Mouse (Mus musculus): Measurements from ENCODE around the gene Col11a2. TPM values are rescaled to one million over a fixed set of nuclear protein-coding genes. Genes with fewer than 3 reads are reported as not detected.

Gene Col11a2
- polyA plus RNA-seq (2017; shearing (Covaris generic)): 3.0 TPM

GRCm38 (mm10) chr17:34038878-34039561, at the start of gene Col11a2:
Col11a2 (plus strand) TSS chr17:34039437.

GRCm38 (mm10) chr17:34000150-34000537, 39.1 kb upstream of the Col11a2 start, which contains the start of gene H2-K1:
H2-K1 (minus strand) TSS chr17:34000347.

GRCm38 (mm10) chr17:34024317-34024821, 14.9 kb upstream of the Col11a2 start, which contains the start of gene Ring1:
Ring1 (minus strand) TSS chr17:34024680.

GRCm38 (mm10) chr17:34027656-34028223, 11.5 kb upstream of the Col11a2 start, which contains the start of gene H2-Ke6:
H2-Ke6 (minus strand) TSS chr17:34028060.

GRCm38 (mm10) chr17:34031465-34032173, 7.6 kb upstream of the Col11a2 start, which contains the start of the genes Slc39a7 and Rxrb:
Slc39a7 (minus strand) TSS chr17:34031682.
Rxrb (plus strand) TSS chr17:34031812.

GRCm38 (mm10) chr17:34092197-34092875, 53.1 kb downstream of the Col11a2 start, which contains the start of gene H2-Oa:
H2-Oa (plus strand) TSS chr17:34092340.

Other genes with a start within 250 kb of the Col11a2 start
- gene Kank3, start 228.9 kb upstream of the Col11a2 start, polyA plus RNA-seq (2017; shearing (Covaris generic)): 4.7 TPM
- gene Rps28, start 214.9 kb upstream of the Col11a2 start, polyA plus RNA-seq (2017; shearing (Covaris generic)): 865 TPM
- gene Ndufa7, start 214.9 kb upstream of the Col11a2 start, polyA plus RNA-seq (2017; shearing (Covaris generic)): 364 TPM
- gene Cd320, start 196.3 kb upstream of the Col11a2 start, polyA plus RNA-seq (2017; shearing (Covaris generic)): 35.5 TPM
- not detected for gene Gm7029, start 165.6 kb upstream of the Col11a2 start, polyA plus RNA-seq (2017; shearing (Covaris generic))
- gene Kifc1, start 148.8 kb upstream of the Col11a2 start, polyA plus RNA-seq (2017; shearing (Covaris generic)): 3.7 TPM
- 3.8 TPM for gene Platr17, start 134.3 kb upstream of the Col11a2 start, polyA plus RNA-seq (2017; shearing (Covaris generic))
- 134 TPM for gene Daxx, start 130.0 kb upstream of the Col11a2 start, polyA plus RNA-seq (2017; shearing (Covaris generic))
- gene Tapbp, start 123.5 kb upstream of the Col11a2 start, polyA plus RNA-seq (2017; shearing (Covaris generic)): 751 TPM
- 22.8 TPM for gene Zbtb22, start 123.5 kb upstream of the Col11a2 start, polyA plus RNA-seq (2017; shearing (Covaris generic))
- 165 TPM for gene Rgl2, start 109.9 kb upstream of the Col11a2 start, polyA plus RNA-seq (2017; shearing (Covaris generic))
- 132 TPM for gene Pfdn6, start 99.1 kb upstream of the Col11a2 start, polyA plus RNA-seq (2017; shearing (Covaris generic))
- 64.9 TPM for gene Wdr46, start 98.8 kb upstream of the Col11a2 start, polyA plus RNA-seq (2017; shearing (Covaris generic))
- gene B3galt4, start 87.9 kb upstream of the Col11a2 start, polyA plus RNA-seq (2017; shearing (Covaris generic)): 34.8 TPM
- 96.8 TPM for gene Vps52, start 83.6 kb upstream of the Col11a2 start, polyA plus RNA-seq (2017; shearing (Covaris generic))
- 2,339 TPM for gene Rps18, start 83.4 kb upstream of the Col11a2 start, polyA plus RNA-seq (2017; shearing (Covaris generic))
- 13,592 TPM for gene H2-K1, start 39.1 kb upstream of the Col11a2 start, polyA plus RNA-seq (2017; shearing (Covaris generic))
- gene Ring1, start 14.8 kb upstream of the Col11a2 start, polyA plus RNA-seq (2017; shearing (Covaris generic)): 24.7 TPM
- gene H2-Ke6, start 11.4 kb upstream of the Col11a2 start, polyA plus RNA-seq (2017; shearing (Covaris generic)): 47.8 TPM
- gene Slc39a7, start 7.8 kb upstream of the Col11a2 start, polyA plus RNA-seq (2017; shearing (Covaris generic)): 165 TPM
- 25.2 TPM for gene Rxrb, start 7.6 kb upstream of the Col11a2 start, polyA plus RNA-seq (2017; shearing (Covaris generic))
- gene H2-Oa, start 52.9 kb downstream of the Col11a2 start, polyA plus RNA-seq (2017; shearing (Covaris generic)): 41.7 TPM
- gene H2-DMa, start 80.1 kb downstream of the Col11a2 start, polyA plus RNA-seq (2017; shearing (Covaris generic)): 118 TPM
- 172 TPM for gene Brd2, start 83.2 kb downstream of the Col11a2 start, polyA plus RNA-seq (2017; shearing (Covaris generic))
- 8.5 TPM for gene H2-DMb2, start 103.9 kb downstream of the Col11a2 start, polyA plus RNA-seq (2017; shearing (Covaris generic))
- 7.1 TPM for gene H2-DMb1, start 113.6 kb downstream of the Col11a2 start, polyA plus RNA-seq (2017; shearing (Covaris generic))
- gene Tap1, start 148.1 kb downstream of the Col11a2 start, polyA plus RNA-seq (2017; shearing (Covaris generic)): 543 TPM
- 552 TPM for gene Psmb9, start 148.3 kb downstream of the Col11a2 start, polyA plus RNA-seq (2017; shearing (Covaris generic))
- gene Psmb8, start 158.3 kb downstream of the Col11a2 start, polyA plus RNA-seq (2017; shearing (Covaris generic)): 1,460 TPM
- gene Tap2, start 164.1 kb downstream of the Col11a2 start, polyA plus RNA-seq (2017; shearing (Covaris generic)): 505 TPM
- gene H2-Ob, start 199.5 kb downstream of the Col11a2 start, polyA plus RNA-seq (2017; shearing (Covaris generic)): 106 TPM
- gene H2-Ab1, start 218.3 kb downstream of the Col11a2 start, polyA plus RNA-seq (2017; shearing (Covaris generic)): 50.9 TPM
- gene H2-Aa, start 248.4 kb downstream of the Col11a2 start, polyA plus RNA-seq (2017; shearing (Covaris generic)): 34.5 TPM

Data from inflammation-experienced regulatory T-cells, adult 16 weeks (primary cell).